Comparison of ENCODE assay signal across 11 mouse cellular contexts in genomic region chr1:133797327-133797978, GRCm38 (mm10). TPM values are rescaled to one million over a fixed set of nuclear protein-coding genes. Genes with fewer than 3 reads are reported as not detected.
DNase-seq lines count a peak whose midpoint lies in the region; ATAC-seq and TF ChIP-seq lines count a peak whose summit lies in the region.
"Had no signal": no experiment of that assay in that cellular context is flagged by ENCODE, and none has a peak within 500 bp of the region (broad histone marks: within the 10 kb centered on the region; RNA-seq: fewer than 3 reads in every experiment).

No protein-coding gene starts in this region.

- peak; percentile 84; the same call in 1 of the 2 replicates for TF ChIP-seq EP300 in liver, postnatal 0 days (IDR thresholded peaks at IDR 0.05; ENCODE audit: low read depth)

- peak overlapping the region; percentile 92; the same call in 1 of the 2 replicates for H3K4me2 ChIP-seq in limb, embryonic 12.5 days
- H3K4me2 ChIP-seq in hindbrain, embryonic 15.5 days = peak overlapping the region; percentile 96
- peak overlapping the region; percentile 76 for H3K4me2 ChIP-seq in liver, postnatal 0 days (ENCODE audit: low read depth, low read length)

- no peaks in the 10 kb centered on the region for H3K36me3 ChIP-seq in limb, embryonic 12.5 days
- H3K36me3 ChIP-seq in limb, embryonic 10.5 days = no peaks in the 10 kb centered on the region
- no peaks in the 10 kb centered on the region for H3K36me3 ChIP-seq in hindbrain, embryonic 15.5 days
- peaks cover 12% of the 10 kb centered on the region for H3K36me3 ChIP-seq in liver, postnatal 0 days (replicated peaks; ENCODE audit: insufficient read depth, low read length)

- H3K4me1 ChIP-seq in limb, embryonic 12.5 days (replicated peaks) = peaks cover 30% of the 10 kb centered on the region
- H3K4me1 ChIP-seq in limb, embryonic 10.5 days = peaks cover 52% of the 10 kb centered on the region
- peaks cover 40% of the 10 kb centered on the region for H3K4me1 ChIP-seq in hindbrain, embryonic 15.5 days (replicated peaks)
- H3K4me1 ChIP-seq in liver, postnatal 0 days (ENCODE audit: insufficient read depth) = peaks cover 24% of the 10 kb centered on the region

- H3K27ac ChIP-seq in limb, embryonic 12.5 days = no peak overlapping the region
- no peak overlapping the region; the same call in 1 of the 2 replicates for H3K27ac ChIP-seq in limb, embryonic 10.5 days
- no peak overlapping the region for H3K27ac ChIP-seq in hindbrain, embryonic 15.5 days (replicated peaks)
- peak overlapping the region; percentile 87 for H3K27ac ChIP-seq in liver, postnatal 0 days (ENCODE audit: low read depth)

- H3K9me3 ChIP-seq in limb, embryonic 12.5 days = no peaks in the 10 kb centered on the region
- no peaks in the 10 kb centered on the region for H3K9me3 ChIP-seq in limb, embryonic 10.5 days (replicated peaks)
- no peaks in the 10 kb centered on the region for H3K9me3 ChIP-seq in hindbrain, embryonic 15.5 days
- H3K9me3 ChIP-seq in liver, postnatal 0 days (ENCODE audit: low read length) = no peaks in the 10 kb centered on the region

- no peak for TF ChIP-seq CTCF in liver, postnatal 0 days (IDR thresholded peaks at IDR 0.05; ENCODE audit: low read depth)

- H3K4me3 ChIP-seq in limb, embryonic 12.5 days (replicated peaks) = no peak overlapping the region
- no peak overlapping the region for H3K4me3 ChIP-seq in limb, embryonic 10.5 days
- no peak overlapping the region for H3K4me3 ChIP-seq in hindbrain, embryonic 15.5 days
- peak overlapping the region; percentile 65 for H3K4me3 ChIP-seq in liver, postnatal 0 days (ENCODE audit: low read depth, low read length)

- intact Hi-C loops in left cerebral cortex, postnatal 25 days (cut with DNase I) = no loop called here

- no peak for ATAC-seq in limb, embryonic 12.5 days (ENCODE audit: insufficient number of reproducible peaks, insufficient read depth, low FRiP score, low TSS enrichment, low read depth)
- ATAC-seq in hindbrain, embryonic 15.5 days (ENCODE audit: low FRiP score, low read depth) = no peak
- peak; percentile 47 for ATAC-seq in liver, postnatal 0 days

- H3K27me3 ChIP-seq in limb, embryonic 12.5 days = peaks cover 15% of the 10 kb centered on the region
- peaks cover 46% of the 10 kb centered on the region for H3K27me3 ChIP-seq in limb, embryonic 10.5 days (ENCODE audit: low read depth, poor library complexity, severe bottlenecking)
- H3K27me3 ChIP-seq in hindbrain, embryonic 15.5 days = no peaks in the 10 kb centered on the region
- H3K27me3 ChIP-seq in liver, postnatal 0 days (ENCODE audit: insufficient read depth, low read length) = no peaks in the 10 kb centered on the region

- 50% methylated on average over 1 of the region's 1 CpGs for WGBS in limb, embryonic 12.5 days
- 50% methylated on average over 1 of the region's 1 CpGs for WGBS in limb, embryonic 10.5 days
- 52% methylated on average over 1 of the region's 1 CpGs for WGBS in hindbrain, embryonic 15.5 days
- WGBS in liver, postnatal 0 days (ENCODE audit: insufficient replicate concordance) = 36% methylated on average over 1 of the region's 1 CpGs

- no peak overlapping the region for H3K9ac ChIP-seq in limb, embryonic 12.5 days (replicated peaks)
- no peak overlapping the region for H3K9ac ChIP-seq in hindbrain, embryonic 15.5 days
- H3K9ac ChIP-seq in liver, postnatal 0 days (replicated peaks) = peak overlapping the region; percentile 72

- no peak for DNase-seq in limb, embryonic 10.5 days (ENCODE audit: low spot score)
- peak; percentile 81 for DNase-seq in c-Kit-positive CD71-positive TER-119-positive erythroid progenitor cells, embryonic 14.5 days (ENCODE audit: low spot score)
- DNase-seq in liver, postnatal 0 days = peak; percentile 56
- no peak for DNase-seq in yolk sac, embryonic 10.5 days (ENCODE audit: low spot score)
- no peak for DNase-seq in left cerebral cortex, postnatal 25 days (ENCODE audit: low spot score in 2 of 2)
- no peak for DNase-seq in left cerebral cortex, adult 9 months (ENCODE audit: low spot score in 2 of 2)
- DNase-seq: adrenal gland, postnatal 36 days; embryo, embryonic 11 days; kidney, adult 9 months had no signal

RNA-seq across cellular contexts. Expression of gene Atp2b4, which starts 3.4 kb away (rescaled TPM):
- 8.5 and 9.4 TPM in 2 replicates for polyA plus RNA-seq in limb, embryonic 12.5 days (2016; fragmentation: Nextera tagmentation; extraction: Ambion mirVana)
- polyA plus RNA-seq in limb, embryonic 10.5 days (2016; fragmentation: Nextera tagmentation; extraction: Ambion mirVana) = 2.5 and 3.5 TPM in 2 replicates
- polyA plus RNA-seq in hindbrain, embryonic 15.5 days (2015; fragmentation: Nextera tagmentation; extraction: Ambion mirVana) = 11.8 and 12.4 TPM in 2 replicates
- 6.6 and 9.9 TPM in 2 replicates for polyA plus RNA-seq in liver, postnatal 0 days (2015; fragmentation: Nextera tagmentation; extraction: Ambion mirVana)
- total RNA-seq in left cerebral cortex, postnatal 25 days (2021) = 100 to 1,000 TPM; 201 to 257 TPM

Comparison
In these comparisons a context has a peak if more than half of its experiments do, and no peak if none do; other contexts are left out.
1. DNase-seq: peak in c-Kit-positive CD71-positive TER-119-positive erythroid progenitor cells, embryonic 14.5 days (single experiment) and liver, postnatal 0 days (single experiment); none in limb, embryonic 10.5 days (single experiment), yolk sac, embryonic 10.5 days (single experiment), left cerebral cortex, postnatal 25 days (0 of 2) and left cerebral cortex, adult 9 months (0 of 2).
2. Peak in every context shown above with its lines, with median percentiles within 50 percentile points of each other: H3K4me2 ChIP-seq.